Mouse (Mus musculus): ENCODE data around the gene Ttc9b.
"Not testable (repeated sequence)": the region's sequence is repeated elsewhere in the genome, so short reads cannot be mapped to it uniquely, and the experiment has no call there.

Gene Ttc9b
- long read RNA-seq, experiment 1, result 0 reads
- long read RNA-seq, experiment 2, result 0 reads

DNA sequence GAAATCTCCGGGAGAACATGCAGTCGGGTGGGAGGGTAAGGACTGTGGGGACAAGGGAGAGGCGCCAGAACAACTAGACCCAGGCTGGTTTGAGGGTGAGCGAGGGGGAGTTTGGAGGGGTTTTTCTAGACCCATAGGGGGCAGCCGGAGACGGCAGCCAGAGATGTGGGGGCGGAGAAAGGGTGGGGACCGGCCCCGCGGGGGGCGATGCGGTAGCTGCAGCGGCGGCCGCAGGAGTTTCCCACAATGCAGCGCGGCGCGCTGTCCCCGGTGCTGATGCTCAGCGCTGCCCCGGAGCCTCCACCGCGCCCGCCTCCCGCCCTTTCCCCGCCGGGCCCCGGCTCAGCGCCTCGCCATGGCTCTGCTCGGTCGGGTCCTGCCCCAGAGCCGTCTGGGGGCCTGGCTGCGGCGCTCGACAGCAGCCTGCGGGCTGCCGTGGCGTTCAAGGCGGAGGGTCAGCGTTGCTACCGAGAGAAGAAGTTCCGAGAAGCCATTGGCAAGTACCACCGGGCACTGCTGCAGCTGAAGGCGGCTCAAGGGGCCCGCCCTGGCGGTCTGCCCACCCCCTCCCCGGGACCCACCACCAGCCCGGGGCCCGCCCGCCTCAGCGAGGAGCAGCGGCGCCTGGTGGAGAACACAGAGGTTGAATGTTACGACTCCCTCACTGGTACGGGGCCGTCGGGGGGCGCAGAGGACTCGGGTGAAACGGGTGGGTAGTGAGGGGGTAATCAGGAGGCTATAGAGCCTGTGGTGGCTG lies at the start of gene Ttc9b:
TSS of gene Ttc9b (plus strand) at position 235 of the 757 bp plus-strand sequence.
- intact Hi-C loops (cut with DNase I), result no loop called here

DNA sequence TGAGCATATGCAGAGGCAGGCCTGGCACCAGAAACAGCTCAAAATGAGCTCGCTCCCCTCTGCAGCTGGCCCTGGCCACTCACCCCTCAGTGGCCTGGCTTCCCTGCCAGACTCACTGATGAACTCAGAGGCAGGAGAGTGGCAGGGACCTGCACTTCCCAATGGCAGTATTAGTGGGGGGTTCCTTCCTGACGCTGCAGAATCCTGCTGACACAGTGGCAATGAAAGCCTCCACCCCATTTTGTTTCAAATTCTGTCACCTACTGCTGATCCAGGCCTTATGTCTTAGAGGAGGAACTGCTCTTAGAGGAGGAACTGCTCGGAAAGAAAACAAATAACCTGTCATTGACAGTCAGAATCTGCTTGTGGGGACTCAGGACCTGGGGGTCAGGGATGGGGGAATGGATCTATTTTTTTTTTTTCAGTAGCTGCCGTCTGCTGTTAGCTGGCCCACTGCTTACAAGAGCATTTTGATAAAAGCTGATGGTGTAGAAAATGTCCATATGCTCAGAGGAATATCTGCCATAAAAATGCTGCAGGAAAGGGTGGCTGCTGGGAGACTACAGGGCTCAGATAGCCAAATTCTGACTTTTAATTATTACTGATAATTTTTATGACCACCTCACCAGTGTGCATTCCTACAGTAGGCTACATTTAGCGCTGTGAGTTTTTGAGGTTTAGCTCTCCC lies 48.9 kb upstream of the Ttc9b start:
- intact Hi-C loops (cut with DNase I), result no loop called here

GRCm38 (mm10) chr7:27605499-27606285 lies 48.0 kb upstream of the Ttc9b start:
- intact Hi-C loops (cut with DNase I), result no loop called here

DNA sequence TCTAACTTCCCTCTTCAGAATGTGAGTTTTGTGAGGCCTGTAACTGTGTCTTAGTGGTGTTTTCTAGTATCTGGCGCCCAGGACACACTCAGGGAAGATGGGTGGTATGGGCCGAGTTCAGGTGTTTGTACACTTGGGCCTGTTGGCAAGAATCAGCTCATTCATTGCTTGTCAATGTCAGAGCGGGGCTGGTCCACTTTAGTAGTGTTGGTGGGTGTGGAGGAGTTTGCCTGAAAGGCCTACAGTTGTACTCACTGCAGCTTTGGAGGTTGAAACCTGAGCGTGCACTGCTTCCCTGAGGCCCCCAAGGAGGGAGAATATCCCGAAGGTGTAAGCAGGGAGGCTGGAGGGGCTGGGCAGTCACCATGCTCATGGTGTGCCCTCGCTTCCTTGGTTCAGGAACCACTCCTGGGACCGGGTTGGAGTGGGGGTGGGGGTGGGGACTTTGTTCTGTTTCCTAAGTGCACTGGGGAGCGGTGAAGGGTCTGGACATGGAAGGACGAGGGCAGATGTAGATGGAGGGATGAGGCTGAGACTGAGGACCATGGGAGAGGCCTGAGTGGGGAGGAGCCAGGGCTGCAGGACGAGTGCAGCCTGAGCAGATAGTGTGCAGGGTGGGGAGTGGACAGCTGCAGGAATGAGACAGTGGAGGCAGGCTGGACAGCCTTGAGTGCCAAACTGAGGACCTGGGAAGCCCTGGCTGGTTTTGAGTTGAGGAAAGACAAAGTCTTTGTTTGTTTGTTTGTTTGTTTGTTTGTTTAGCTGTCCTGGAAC lies 47.0 kb upstream of the Ttc9b start:
- intact Hi-C loops (cut with DNase I), result no loop called here

DNA sequence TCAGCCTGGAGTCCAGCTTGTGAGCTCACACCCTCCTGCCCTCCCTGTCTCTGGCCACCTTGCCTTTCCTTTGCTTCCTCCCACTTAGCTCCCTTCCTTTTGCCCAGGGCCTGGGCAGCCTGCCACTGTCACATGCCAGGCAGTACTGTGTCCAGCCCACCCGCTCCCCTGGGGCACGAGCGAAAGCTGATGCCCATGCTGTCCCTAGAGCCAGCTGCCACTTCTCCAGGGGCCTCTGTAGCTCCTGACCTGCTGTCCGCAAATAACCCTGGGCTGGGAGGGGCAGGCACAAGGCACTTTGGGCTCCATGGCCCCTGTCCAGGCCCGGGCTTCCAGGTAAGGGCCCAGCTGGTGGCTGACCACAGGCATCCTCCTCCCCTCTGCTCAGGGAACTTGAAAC lies 46.1 kb upstream of the Ttc9b start:
- intact Hi-C loops (cut with DNase I), result no loop called here

- intact Hi-C loops (cut with DNase I), result no loop called here
Observed at GRCm38 (mm10) chr7:27608130-27608529, 45.6 kb upstream of the Ttc9b start.

GRCm38 (mm10) chr7:27609285-27609684 lies 44.4 kb upstream of the Ttc9b start:
- intact Hi-C loops (cut with DNase I), result no loop called here

- intact Hi-C loops (cut with DNase I), result no loop called here
Observed at GRCm38 (mm10) chr7:27609688-27610087, 44.0 kb upstream of the Ttc9b start.

DNA sequence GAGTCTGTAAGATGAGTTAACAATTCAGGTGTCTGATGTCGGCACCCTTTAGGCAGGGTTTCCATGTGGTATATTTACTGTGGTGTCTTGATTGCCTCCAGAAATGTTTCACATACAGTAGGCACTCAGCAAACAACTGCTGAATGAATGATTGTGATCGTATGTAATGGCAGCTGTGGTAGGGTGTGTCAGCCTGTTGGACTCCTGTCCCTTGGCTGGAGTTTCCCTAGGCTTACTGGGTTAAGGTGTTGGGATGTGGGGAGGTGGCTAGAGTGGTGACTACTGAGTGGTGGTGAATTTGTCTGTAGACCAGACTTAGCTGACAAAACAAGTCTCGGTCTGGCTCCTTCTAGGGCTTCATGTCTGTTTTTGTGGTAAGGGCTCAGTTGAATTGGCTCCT lies 43.3 kb upstream of the Ttc9b start:
- intact Hi-C loops (cut with DNase I), result no loop called here

DNA sequence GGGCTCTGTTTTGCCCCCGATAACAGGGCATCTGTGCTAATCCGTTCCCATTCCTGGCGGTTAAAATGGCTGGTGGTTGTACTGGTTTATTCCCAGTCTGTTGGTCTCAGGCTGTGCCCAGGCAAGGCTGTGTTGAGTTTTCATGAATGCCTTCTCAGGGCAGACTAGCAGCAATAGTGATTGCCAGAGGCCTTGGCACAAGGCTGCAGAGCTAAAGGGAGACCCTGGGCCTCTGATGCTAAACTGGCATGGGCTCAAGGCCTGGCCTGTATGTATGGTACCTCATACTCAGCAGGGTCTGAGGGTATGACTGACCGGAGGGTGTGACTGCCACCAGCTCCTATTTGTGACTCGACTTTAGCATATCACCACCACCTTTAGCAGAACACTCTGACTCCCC lies 42.8 kb upstream of the Ttc9b start:
- intact Hi-C loops (cut with DNase I), result no loop called here

GRCm38 (mm10) chr7:27612940-27613339 lies 40.8 kb upstream of the Ttc9b start:
- intact Hi-C loops (cut with DNase I), result no loop called here

GRCm38 (mm10) chr7:27613751-27614499 lies 39.8 kb upstream of the Ttc9b start:
- intact Hi-C loops (cut with DNase I), result no loop called here

DNA sequence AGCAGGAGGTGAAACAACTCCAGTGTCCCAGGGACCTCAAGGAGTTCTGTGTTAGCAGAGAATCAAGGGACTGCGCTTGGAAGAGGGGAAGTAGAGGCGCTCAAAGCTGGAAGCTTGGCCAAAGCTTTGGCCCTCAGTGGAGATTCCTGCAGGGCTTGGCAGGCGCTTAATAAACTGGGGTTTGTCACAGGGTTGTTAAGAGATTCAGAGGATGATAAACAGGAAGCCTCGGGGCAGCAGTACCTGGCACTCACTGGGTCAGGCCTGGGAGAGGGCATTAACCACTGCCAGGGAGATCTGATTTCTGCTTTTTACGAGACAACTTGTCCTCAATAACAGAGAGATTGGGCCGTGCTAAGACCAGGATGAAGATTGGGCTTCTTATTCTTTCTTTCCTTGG lies 32.7 kb upstream of the Ttc9b start:
- intact Hi-C loops (cut with DNase I), result no loop called here

DNA sequence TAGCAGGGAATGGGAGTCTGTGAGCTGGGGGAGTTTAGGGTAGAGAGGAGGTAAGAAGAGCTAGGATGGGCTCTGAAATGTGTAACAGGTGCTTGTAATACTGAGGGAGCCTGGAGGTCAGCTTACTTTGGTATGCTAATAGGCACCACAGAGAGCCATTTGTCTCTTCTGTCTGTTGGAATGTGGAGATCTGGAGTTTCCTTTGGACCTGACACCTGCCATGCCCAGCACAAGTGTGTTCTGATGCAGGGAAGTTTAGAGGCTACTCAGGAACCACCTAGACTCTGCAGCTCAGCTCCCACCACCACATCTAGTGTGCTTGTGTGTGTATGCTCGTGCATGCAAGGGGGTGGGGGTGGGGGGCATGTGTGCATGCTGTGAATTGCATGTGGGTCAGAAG lies 31.5 kb upstream of the Ttc9b start:
- intact Hi-C loops (cut with DNase I), result no loop called here

DNA sequence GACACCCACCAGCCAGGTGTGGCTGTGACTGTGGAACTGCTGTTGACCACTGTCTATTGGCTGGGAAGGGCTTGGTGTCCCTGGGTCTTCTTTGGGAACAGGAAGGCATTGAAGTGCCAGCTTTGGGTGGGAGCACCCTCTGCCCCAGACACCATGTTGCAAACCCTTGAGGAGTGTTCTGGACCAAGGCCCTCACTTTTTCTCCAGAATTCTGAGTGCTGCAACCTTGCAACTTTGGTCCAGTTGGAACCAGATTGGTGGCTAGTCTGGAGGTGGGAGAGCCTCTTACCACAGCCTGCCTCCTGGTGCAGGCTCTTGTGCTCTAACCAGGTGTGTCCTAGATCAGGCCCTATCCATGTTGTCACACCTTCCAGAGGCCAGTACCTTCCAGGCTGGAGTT lies 28.7 kb upstream of the Ttc9b start:
- intact Hi-C loops (cut with DNase I), result no loop called here

DNA sequence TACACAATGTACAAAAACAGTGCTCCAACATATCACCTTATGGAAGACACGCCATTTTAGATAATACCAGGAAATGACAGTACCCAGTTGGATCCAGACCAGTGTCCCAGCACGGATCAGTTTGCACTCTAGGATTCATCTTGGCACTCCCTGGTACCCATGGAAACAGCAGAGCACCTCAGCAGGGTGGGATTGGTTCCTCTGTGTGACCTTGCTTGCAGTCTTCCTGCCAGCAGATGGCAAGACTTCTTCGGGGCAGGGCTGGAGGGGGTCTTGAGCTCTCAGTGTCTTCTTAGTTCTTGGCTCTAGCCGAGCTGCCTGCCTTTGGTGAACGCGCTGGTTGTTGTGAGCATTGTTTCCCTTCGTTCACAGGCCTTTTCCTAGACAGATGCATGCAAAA lies 26.0 kb upstream of the Ttc9b start:
- intact Hi-C loops (cut with DNase I), result no loop called here

DNA sequence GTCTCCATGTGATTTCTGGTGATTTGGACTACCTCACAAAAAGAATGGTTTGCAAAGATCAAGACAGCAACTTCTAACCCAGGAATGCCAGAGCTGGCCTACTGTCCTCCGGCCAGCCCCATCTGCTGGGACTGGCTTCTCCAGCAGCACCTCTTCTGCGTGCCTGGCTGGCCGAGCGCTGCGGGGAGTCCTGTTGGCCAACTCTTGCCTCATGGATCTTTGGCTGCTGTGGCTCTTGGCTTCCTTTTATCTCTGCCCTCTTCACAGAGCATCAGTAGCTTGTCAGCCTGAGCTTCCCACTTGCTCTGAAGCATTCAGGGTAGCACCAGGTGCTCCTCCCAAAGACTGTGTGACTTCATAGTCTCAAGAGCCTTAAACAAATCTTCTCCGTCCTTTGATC lies 25.5 kb upstream of the Ttc9b start:
- intact Hi-C loops (cut with DNase I), result no loop called here

GRCm38 (mm10) chr7:27628816-27629215 lies 24.9 kb upstream of the Ttc9b start:
- intact Hi-C loops (cut with DNase I), result not testable (repeated sequence)

DNA sequence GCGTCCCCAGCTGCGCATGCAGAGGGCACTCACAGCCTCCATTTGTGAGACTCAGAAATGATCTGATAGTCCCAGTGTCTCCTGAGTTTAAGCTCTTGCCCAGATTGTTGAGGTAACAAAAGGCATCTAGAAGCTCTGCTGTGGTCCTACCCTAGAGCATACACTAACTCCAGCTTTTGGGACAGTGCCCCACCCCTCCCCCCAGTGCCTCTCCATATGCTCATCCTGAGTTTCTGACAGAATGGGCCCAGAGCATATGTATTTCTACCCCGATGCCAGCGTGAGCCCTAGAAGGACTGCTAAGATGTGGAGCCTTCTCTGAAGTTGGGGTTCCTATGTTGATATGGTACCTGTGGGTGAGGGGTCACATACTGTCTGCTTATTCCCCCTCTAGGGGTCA lies 22.3 kb upstream of the Ttc9b start:
- intact Hi-C loops (cut with DNase I), result no loop called here

- intact Hi-C loops (cut with DNase I), result no loop called here
Observed at GRCm38 (mm10) chr7:27633166-27633565, 20.5 kb upstream of the Ttc9b start.

- intact Hi-C loops (cut with DNase I), result no loop called here
Observed at GRCm38 (mm10) chr7:27634691-27635090, 19.0 kb upstream of the Ttc9b start.

Measured in adrenal gland (tissue).